Mouse (Mus musculus): Measurements from ENCODE around the gene Lin52.

Lin52 gene

GRCm38 (mm10) chr12:84478937-84479336 is 27.7 kb downstream of the Lin52 start:
- DNase-seq: no peak

GRCm38 (mm10) chr12:84481251-84481650 is 30.0 kb downstream of the Lin52 start:
- DNase-seq: no peak

DNA sequence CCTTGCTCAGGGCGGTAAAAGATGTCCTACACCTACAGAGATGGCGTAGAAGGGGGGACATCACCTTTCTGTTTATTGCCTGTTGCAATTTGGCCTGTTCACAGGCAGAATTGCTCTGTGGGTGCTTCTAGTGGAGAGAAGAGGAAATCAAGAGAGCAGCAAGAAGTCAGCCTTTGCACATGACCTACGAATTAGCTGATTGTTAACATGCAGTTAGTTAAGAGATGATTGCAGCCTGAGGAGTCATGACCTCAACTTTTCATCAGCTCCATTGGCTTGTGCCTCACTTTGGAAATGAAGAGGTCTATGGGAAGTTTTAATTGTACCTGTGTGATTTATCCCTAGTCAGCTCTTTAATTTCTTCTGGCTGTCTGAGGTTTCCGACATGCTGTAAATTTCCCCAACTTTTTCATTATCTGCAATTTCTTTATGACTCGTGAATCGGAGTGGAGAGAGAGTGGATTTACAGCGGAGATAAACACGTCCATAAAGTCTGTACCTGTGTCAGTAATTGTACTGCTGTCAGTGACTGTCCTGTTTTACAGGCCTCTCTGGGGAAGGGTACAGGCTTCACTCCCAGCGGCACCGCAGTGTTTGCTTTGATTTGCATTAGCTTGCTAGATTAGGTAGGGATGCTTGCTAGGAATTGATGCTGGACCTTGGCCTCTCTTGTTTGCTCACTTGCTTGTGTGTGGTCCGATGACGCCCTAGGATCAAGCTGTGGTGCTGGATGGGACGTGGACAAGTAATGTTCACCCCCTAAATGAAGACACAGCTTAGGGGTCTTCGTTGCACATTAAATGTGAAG is 31.8 kb downstream of the Lin52 start:
- DNase-seq: no peak

DNA sequence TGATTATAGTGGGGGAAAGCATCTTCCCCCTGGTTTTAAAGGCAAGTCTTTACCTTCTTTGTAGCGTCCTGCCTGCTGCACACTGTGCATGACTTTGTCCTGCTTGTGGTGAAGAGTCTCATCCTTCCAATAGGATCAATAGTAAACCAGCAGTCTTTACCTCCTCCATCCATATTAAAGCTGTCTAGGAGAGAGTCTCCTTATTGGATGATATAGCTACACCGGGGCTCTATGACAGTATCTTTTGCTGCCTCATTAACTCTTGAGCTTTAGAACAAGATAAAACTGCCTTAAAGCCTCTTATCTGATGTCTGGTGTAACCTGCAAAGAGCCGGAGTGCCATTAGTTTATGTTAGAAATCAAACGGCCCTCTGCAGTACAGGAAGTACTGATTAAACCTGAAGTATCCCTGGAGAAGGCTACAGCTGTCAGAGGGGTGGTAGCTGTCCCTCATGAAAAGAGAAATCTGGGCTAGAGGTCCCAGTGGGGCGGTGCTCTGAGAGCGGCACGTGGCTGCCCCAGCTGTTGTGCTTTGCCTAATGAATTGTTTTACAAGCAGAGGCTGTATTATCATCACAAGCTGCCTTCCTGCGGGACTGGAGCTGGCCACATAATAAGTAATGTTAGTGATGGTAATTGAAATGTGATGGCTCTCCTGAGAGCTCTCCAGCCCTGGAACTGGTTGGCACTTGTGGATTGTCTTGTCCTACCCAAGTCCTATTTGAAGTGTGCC is 36.3 kb downstream of the Lin52 start:
- peak; percentile 32 to 65 for DNase-seq

DNA sequence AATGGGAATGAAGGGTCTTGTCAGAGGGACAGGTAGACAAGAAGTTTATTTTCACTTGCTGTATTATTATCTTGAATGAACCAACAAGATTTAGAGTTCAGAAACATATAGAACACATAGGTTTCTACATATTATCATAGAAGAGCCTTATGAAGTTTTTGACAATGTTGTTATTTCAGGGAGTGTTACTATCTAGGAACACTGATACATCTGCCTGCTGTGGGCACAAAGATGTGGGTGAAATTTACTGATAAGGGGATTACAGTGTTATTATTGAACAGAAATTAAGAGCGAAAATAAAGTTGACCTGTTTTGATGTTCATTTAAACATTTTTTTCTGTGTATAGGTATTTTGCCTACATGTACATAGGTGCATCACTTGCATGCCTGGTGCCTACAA is 45.6 kb downstream of the Lin52 start:
- DNase-seq: no peak

- no peak for DNase-seq
Measured at GRCm38 (mm10) chr12:84500528-84501263, 49.5 kb downstream of the Lin52 start.

- DNase-seq: no peak
Measured at GRCm38 (mm10) chr12:84501278-84501677, 50.1 kb downstream of the Lin52 start.

DNA sequence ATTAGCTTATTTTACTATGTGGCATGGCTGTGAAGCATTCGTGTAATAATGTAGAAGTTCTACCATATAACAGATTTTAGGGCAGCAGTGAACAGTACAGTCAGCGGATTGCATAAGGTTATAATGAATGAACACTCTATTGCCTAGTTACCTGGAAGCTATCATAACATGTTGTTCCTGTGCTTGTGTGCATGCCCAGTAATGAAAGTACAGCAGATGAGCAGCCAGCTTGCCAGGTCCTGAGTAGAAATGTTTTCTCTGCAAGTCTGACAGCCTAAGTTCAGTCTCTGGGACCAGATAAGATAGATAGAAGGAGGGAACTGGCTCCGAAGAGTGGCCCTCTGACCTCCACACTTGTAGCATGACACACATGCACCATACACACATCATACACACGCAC is 55.6 kb downstream of the Lin52 start:
- DNase-seq: no peak

DNA sequence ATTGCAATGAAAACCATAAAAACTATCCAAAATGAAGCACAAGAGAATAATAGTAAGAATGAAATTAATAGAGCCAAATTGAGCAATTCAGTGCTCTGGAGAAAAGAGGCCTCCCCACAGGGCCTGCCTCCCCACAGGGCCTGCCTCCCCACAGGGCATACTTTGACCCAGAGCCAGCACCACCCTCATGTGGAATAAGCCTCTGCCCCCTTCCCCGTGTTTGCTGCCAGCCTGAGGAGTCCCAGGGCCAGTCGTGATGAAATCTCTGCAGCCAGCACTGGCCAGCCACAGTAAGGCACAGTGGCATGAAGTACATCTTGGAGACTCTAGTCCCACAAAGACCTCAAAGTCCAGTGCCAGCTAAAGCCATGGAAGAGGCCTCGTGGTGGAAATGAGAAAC is 60.8 kb downstream of the Lin52 start:
- DNase-seq: no peak

DNA sequence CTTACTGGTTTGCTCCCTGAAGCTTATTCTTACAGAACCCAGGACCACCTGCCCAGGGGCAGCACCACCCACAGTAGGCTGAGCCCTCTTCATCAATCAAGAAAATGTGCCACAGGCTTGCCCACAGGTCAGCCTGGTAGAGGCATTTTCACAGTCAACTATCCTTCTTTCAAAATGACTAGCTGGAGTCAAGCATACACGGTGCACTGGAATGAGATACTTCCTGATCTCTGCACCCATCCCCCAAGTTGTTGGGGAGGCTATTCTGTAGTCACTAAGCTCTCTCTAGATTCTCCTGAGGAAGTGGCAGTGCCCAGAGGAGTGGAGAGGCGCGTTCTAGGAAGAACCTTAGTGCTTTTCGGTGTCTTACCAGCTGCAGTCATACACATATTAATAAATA is 64.3 kb downstream of the Lin52 start:
- DNase-seq: no peak

GRCm38 (mm10) chr12:84516642-84517041 is 65.4 kb downstream of the Lin52 start:
- no peak for DNase-seq

GRCm38 (mm10) chr12:84518018-84518417 is 66.8 kb downstream of the Lin52 start:
- DNase-seq: no peak

- no peak for DNase-seq
Measured at GRCm38 (mm10) chr12:84523728-84524127, 72.5 kb downstream of the Lin52 start.

GRCm38 (mm10) chr12:84524147-84525050 is 73.2 kb downstream of the Lin52 start:
- DNase-seq: no peak

GRCm38 (mm10) chr12:84525422-84525821 is 74.2 kb downstream of the Lin52 start:
- no peak for DNase-seq

GRCm38 (mm10) chr12:84530426-84530825 is 79.2 kb downstream of the Lin52 start:
- DNase-seq: no peak

GRCm38 (mm10) chr12:84531906-84532829 is 80.9 kb downstream of the Lin52 start:
- no peak for DNase-seq

DNA sequence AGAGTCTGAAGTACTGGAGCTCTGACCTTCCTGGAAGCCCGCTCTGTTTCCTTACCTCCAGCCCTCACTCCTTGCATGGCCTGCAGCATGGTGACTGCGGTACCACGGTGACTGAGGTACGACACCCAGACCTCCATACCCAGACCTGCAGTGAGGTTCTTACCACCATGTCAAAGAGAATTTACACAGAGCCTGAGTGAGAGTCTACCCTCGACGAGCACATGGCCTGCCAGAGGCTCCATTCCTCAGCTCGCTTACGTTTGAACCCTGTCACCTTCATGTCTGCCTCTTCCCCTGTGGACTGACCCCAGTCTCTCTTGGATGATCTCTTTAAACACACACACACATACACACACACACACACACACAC is 81.6 kb downstream of the Lin52 start:
- DNase-seq: no peak

GRCm38 (mm10) chr12:84533706-84534486 is 82.7 kb downstream of the Lin52 start:
- DNase-seq: no peak

DNA sequence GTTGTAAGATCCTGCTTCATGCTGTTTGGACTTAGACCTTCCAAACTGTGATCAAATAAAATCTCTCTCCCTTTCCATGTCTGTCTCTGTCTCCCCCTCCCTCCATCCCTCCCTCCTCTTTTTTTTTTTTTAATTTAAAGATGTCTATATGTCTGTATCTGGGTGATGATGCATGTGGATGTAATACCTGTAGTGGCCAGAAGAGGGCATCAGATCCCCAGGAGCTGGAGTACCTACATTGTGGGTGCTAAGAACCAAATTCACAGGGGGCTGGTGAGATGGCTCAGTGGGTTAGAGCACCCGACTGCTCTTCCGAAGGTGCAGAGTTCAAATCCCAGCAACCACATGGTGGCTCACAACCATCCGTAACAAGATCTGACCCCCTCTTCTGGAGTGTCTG is 88.3 kb downstream of the Lin52 start:
- DNase-seq: peak in 1 of 2 experiments; percentile 12

Data from lung, postnatal 4 days (tissue).